Mouse (Mus musculus) lung, embryonic 16.5 days (tissue): ENCODE results near the gene Eif4g3. TPM values are rescaled to one million over a fixed set of nuclear protein-coding genes. Genes with fewer than 3 reads are reported as not detected.

Source experiments
- ATAC-seq: fragments of 200-750 bp; cut with Nextera tagmentation; 2 replicates; pipeline ENCODE4 v1.8.0; 2017; ENCODE audit warnings: low read depth, mild to moderate bottlenecking, moderate library complexity
- H3K27ac ChIP-seq: fragments of 300-500 bp; sonication (generic); 2 replicates; pipeline ENCODE4 v1.5.1; 2014; ENCODE audit warnings: mild to moderate bottlenecking, control low read depth, low read length
- H3K27me3 ChIP-seq: fragments of 300-500 bp; sonication (generic); 2 replicates; pipeline ENCODE4 v1.6.1; 2014; ENCODE audit warnings: low read depth, low read length, mixed read lengths; ENCODE audit not compliant: control insufficient read depth, insufficient read depth
- H3K36me3 ChIP-seq: fragments of 300-500 bp; sonication (generic); 2 replicates; pipeline ENCODE4 v1.6.1; 2014; ENCODE audit warnings: low read length; ENCODE audit not compliant: control insufficient read depth, insufficient read depth
- H3K4me1 ChIP-seq: fragments of 300-500 bp; sonication (generic); replicated peaks from 2 replicates; pipeline ENCODE4 v1.6.1; 2014; ENCODE audit warnings: low read length, mixed read lengths; ENCODE audit not compliant: control insufficient read depth, insufficient read depth
- H3K4me2 ChIP-seq: fragments of 300-500 bp; sonication (generic); 2 replicates; pipeline ENCODE4 v1.6.1; 2014; ENCODE audit warnings: low read depth, low read length, control low read depth
- H3K4me3 ChIP-seq: fragments of 300-500 bp; sonication (generic); 2 replicates; pipeline ENCODE4 v1.5.1; 2014; ENCODE audit warnings: mild to moderate bottlenecking, low read length, control low read depth
- H3K9ac ChIP-seq: fragments of 300-500 bp; sonication (generic); 2 replicates; pipeline ENCODE4 v1.6.1; 2014; ENCODE audit warnings: low read length, control low read depth
- H3K9me3 ChIP-seq: fragments of 300-500 bp; sonication (generic); 2 replicates; pipeline ENCODE4 v1.6.1; 2016; ENCODE audit warnings: low read length; ENCODE audit not compliant: control insufficient read depth
- WGBS: fragments of 180-500 bp; shearing (Covaris S2); extraction: QIAGEN DNeasy Blood & Tissue Kit; methylation state at CpG from one replicate; pipeline ENCODE4 v1.1.7; 2014; 5-methylcytosine and 5-hydroxymethylcytosine counted together
- polyA plus RNA-seq: library from polyadenylated mRNA; unstranded; fragments of >200 nt; fragmentation: Nextera tagmentation; extraction: Ambion mirVana; gene quantifications from 2 replicates; pipeline ENCODE4 v1.2.1, GENCODE M21; 2015

Gene Eif4g3
- polyA plus RNA-seq: 23.8 and 24.8 TPM in 2 replicates

DNA sequence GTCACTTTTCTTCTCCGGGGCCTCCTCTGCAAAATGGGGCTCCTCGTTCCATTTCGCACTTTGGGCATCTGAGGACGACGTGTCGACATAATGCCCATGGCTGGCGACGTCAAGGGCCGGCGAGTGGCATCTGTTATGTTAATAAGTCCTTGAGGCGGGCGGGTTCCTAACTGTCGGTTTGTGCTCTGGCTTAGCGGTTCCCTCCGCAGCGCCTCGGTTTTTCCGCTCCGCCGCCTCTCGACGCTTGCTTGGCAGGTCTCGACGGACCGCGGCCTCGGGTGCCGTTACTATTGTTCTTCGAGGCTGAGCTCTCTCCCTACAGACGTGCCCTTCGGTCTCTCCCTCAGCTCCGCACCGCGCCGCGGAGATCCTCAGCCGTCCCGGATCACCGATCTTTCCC, at the start of gene Eif4g3:
Gene Eif4g3 (plus strand): TSS at position 133 of the 400 bp plus-strand sequence.
- peaks cover 4% of the 10 kb centered on the region; the same call in 1 of the 2 replicates for H3K27me3 ChIP-seq
- H3K9ac ChIP-seq: peak within 1 kb of the TSS; percentile 96
- H3K4me2 ChIP-seq: peak within 1 kb of the TSS; percentile 94
- H3K4me1 ChIP-seq: peaks cover 23% of the 10 kb centered on the region
- H3K36me3 ChIP-seq: peaks cover under 1% of the 10 kb centered on the region
- peak; percentile 59; the same call in 1 of the 2 replicates for ATAC-seq
- H3K9me3 ChIP-seq: no peaks in the 10 kb centered on the region
- H3K4me3 ChIP-seq: peak within 1 kb of the TSS; percentile 97
- 3% methylated on average over 39 of the region's 39 CpGs for WGBS
- peak within 1 kb of the TSS; percentile 89 for H3K27ac ChIP-seq

- H3K27me3 ChIP-seq: no peaks in the 10 kb centered on the region; the same call in 1 of the 2 replicates
- no peak overlapping the region for H3K4me2 ChIP-seq
- peaks cover 13% of the 10 kb centered on the region; the same call in 1 of the 2 replicates for H3K36me3 ChIP-seq
- H3K4me1 ChIP-seq: 0 out of 2 replicates have a peak, but pooled peaks cover 5% of the 10 kb centered on the region
- no peak for ATAC-seq
- no peak overlapping the region for H3K27ac ChIP-seq
- H3K4me3 ChIP-seq: no peak overlapping the region
- H3K9me3 ChIP-seq: no peaks in the 10 kb centered on the region
- 86% methylated on average over 10 of the region's 10 CpGs for WGBS
- H3K9ac ChIP-seq: no peak overlapping the region
Measured at GRCm38 (mm10) chr4:137943540-137943939, 49.3 kb upstream of the Eif4g3 start.

GRCm38 (mm10) chr4:137945376-137945775, 47.4 kb upstream of the Eif4g3 start:
- 73% methylated on average over 4 of the region's 4 CpGs for WGBS
- H3K36me3 ChIP-seq: peaks cover 15% of the 10 kb centered on the region; the same call in 1 of the 2 replicates

GRCm38 (mm10) chr4:137946419-137946818, 46.4 kb upstream of the Eif4g3 start:
- no peaks in the 10 kb centered on the region for H3K9me3 ChIP-seq
- ATAC-seq: no peak
- no peak overlapping the region for H3K4me3 ChIP-seq
- H3K27ac ChIP-seq: no peak overlapping the region
- no peaks in the 10 kb centered on the region; the same call in 1 of the 2 replicates for H3K27me3 ChIP-seq
- no peak overlapping the region for H3K4me2 ChIP-seq
- H3K9ac ChIP-seq: no peak overlapping the region
- peaks cover 12% of the 10 kb centered on the region; the same call in 1 of the 2 replicates for H3K36me3 ChIP-seq
- H3K4me1 ChIP-seq: 0 out of 2 replicates have a peak, but pooled peaks cover 2% of the 10 kb centered on the region
- WGBS: 74% methylated on average over 10 of the region's 11 CpGs

More at GRCm38 (mm10) chr4:137945376-137945775, 47.4 kb upstream of the Eif4g3 start:
- ATAC-seq: no peak
- H3K27ac ChIP-seq: no peak overlapping the region
- no peak overlapping the region for H3K4me3 ChIP-seq
- no peak overlapping the region for H3K9ac ChIP-seq
- H3K4me1 ChIP-seq: 0 out of 2 replicates have a peak, but pooled peaks cover 5% of the 10 kb centered on the region
- no peak overlapping the region for H3K4me2 ChIP-seq
- no peaks in the 10 kb centered on the region for H3K9me3 ChIP-seq
- no peaks in the 10 kb centered on the region; the same call in 1 of the 2 replicates for H3K27me3 ChIP-seq

DNA sequence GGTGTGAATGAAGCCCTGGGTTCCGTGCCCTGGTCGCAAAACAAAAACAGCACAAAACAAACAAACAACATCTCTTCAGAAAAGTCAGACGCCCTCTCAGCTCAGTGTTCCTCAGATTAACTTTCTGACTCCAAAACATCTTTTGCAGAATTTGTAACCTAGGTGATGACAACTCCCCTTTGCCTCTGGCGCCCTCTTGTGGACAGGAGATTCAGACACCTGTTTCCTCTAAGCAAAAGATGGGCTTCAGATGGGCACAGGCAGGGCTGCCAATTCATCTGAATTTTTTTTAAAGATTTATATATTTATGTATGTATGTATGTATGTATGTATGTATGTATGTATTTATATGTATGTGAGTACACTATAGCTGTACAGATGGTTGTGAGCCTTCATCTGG, 40.0 kb upstream of the Eif4g3 start:
- Histone ChIP-seq H3K4me2 (no peak overlapping the region), H3K4me3 (no peak overlapping the region), H3K4me1 (no peaks in the 10 kb centered on the region), H3K27me3 (no peaks in the 10 kb centered on the region), H3K27ac (no peak overlapping the region), H3K36me3 (peaks cover 17% of the 10 kb centered on the region), H3K9me3 (no peaks in the 10 kb centered on the region), H3K9ac (no peak overlapping the region)
- ATAC-seq: no peak
- WGBS: 24% methylated on average over 4 of the region's 4 CpGs

- Histone ChIP-seq H3K4me2 (no peak overlapping the region), H3K27me3 (no peaks in the 10 kb centered on the region), H3K4me3 (no peak overlapping the region), H3K27ac (no peak overlapping the region), H3K9me3 (no peaks in the 10 kb centered on the region), H3K36me3 (peaks cover 27% of the 10 kb centered on the region), H3K9ac (no peak overlapping the region), H3K4me1 (no peaks in the 10 kb centered on the region)
- ATAC-seq: no peak
- 82% methylated on average over 2 of the region's 2 CpGs for WGBS
Measured at GRCm38 (mm10) chr4:137954184-137954583, 38.6 kb upstream of the Eif4g3 start.

- ATAC-seq: peak; percentile 31; the same call in 1 of the 2 replicates
- H3K27ac ChIP-seq: no peak overlapping the region
- H3K36me3 ChIP-seq: peaks cover 31% of the 10 kb centered on the region
- 70% methylated on average over 8 of the region's 8 CpGs for WGBS
- 0 out of 2 replicates have a peak, but pooled peaks cover 3% of the 10 kb centered on the region for H3K9me3 ChIP-seq
- H3K9ac ChIP-seq: no peak overlapping the region
- no peak overlapping the region for H3K4me2 ChIP-seq
- H3K4me3 ChIP-seq: no peak overlapping the region
- H3K27me3 ChIP-seq: no peaks in the 10 kb centered on the region
- no peaks in the 10 kb centered on the region for H3K4me1 ChIP-seq
Measured at GRCm38 (mm10) chr4:137954926-137955396, 37.9 kb upstream of the Eif4g3 start.

- H3K4me3 ChIP-seq: no peak overlapping the region
- H3K4me1 ChIP-seq: peaks cover 1% of the 10 kb centered on the region; the same call in 1 of the 2 replicates
- 0 out of 2 replicates have a peak, but pooled peaks cover 3% of the 10 kb centered on the region for H3K9me3 ChIP-seq
- H3K36me3 ChIP-seq: peaks cover 27% of the 10 kb centered on the region
- ATAC-seq: no peak
- no peaks in the 10 kb centered on the region for H3K27me3 ChIP-seq
- WGBS: 90% methylated on average over 15 of the region's 15 CpGs
- H3K27ac ChIP-seq: no peak overlapping the region
- H3K4me2 ChIP-seq: no peak overlapping the region
- H3K9ac ChIP-seq: no peak overlapping the region
Measured at GRCm38 (mm10) chr4:137956260-137956659, 36.6 kb upstream of the Eif4g3 start.

GRCm38 (mm10) chr4:137959889-137960665, 32.7 kb upstream of the Eif4g3 start:
- no peak for ATAC-seq

More at GRCm38 (mm10) chr4:137959889-137960665, 32.7 kb upstream of the Eif4g3 start:
- Histone ChIP-seq H3K4me3 (no peak overlapping the region), H3K4me1 (peaks cover 4% of the 10 kb centered on the region; the same call in 1 of the 2 replicates), H3K27ac (peak overlapping the region; percentile 56; the same call in 1 of the 2 replicates), H3K9ac (no peak overlapping the region), H3K4me2 (no peak overlapping the region), H3K36me3 (peaks cover 36% of the 10 kb centered on the region), H3K27me3 (no peaks in the 10 kb centered on the region), H3K9me3 (0 out of 2 replicates have a peak, but pooled peaks cover 3% of the 10 kb centered on the region)
- WGBS: 58% methylated on average over 13 of the region's 13 CpGs
